Mouse (Mus musculus): Measurements from ENCODE around the gene Slc9a9.

- no peak for TF ChIP-seq CTCF (IDR thresholded peaks at IDR 0.05; ENCODE audit: borderline replicate concordance, extremely low read depth, insufficient read depth, insufficient read length)
- TF ChIP-seq POLR2A (IDR thresholded peaks at IDR 0.05; ENCODE audit: borderline replicate concordance, extremely low read depth, insufficient read depth, insufficient read length, poor library complexity, severe bottlenecking) = no peak
These were observed 78.8 kb downstream of the Slc9a9 start for GRCm38 (mm10) chr9:94748503-94748902.
